Mouse (Mus musculus): Measurements from ENCODE around the gene Foxn3. TPM values are rescaled to one million over a fixed set of nuclear protein-coding genes. Genes with fewer than 3 reads are reported as not detected.

The Foxn3 gene
- total and polyA plus RNA-seq, 2 experiments: 21.1 to 27.3 TPM

GRCm38 (mm10) chr12:99286662-99287061 is 276.7 kb downstream of the Foxn3 start:
- Histone ChIP-seq H3K79me2 (ENCODE audit: control insufficient read depth, insufficient read depth, low read length) (peaks cover 56% of the 10 kb centered on the region), H3K36me3 (ENCODE audit: control insufficient read depth, insufficient read depth, low read length) (no peaks in the 10 kb centered on the region; the same call in 1 of the 2 replicates), H3K4me3 (ENCODE audit: insufficient read depth, low read depth, low read length) (no peak overlapping the region), H3K27me3 (ENCODE audit: control insufficient read depth, insufficient read depth, low read length) (no peaks in the 10 kb centered on the region), H3K27ac (replicated peaks; ENCODE audit: insufficient read depth, low read depth, low read length) (no peak overlapping the region), H3K4me1 (ENCODE audit: control insufficient read depth, insufficient read depth, low read length) (peaks cover 8% of the 10 kb centered on the region), H3K9ac (ENCODE audit: low read depth, low read length) (no peak overlapping the region)
- DNase-seq (ENCODE audit: extremely low read depth, low read depth, low spot score): no peak
- WGBS: 88% methylated on average over 6 of the region's 6 CpGs
- TF ChIP-seq CTCF (IDR thresholded peaks at IDR 0.05; ENCODE audit: low read depth, low read length) (no peak), POLR2A (IDR thresholded peaks at IDR 0.05; ENCODE audit: extremely low read depth, insufficient read depth, low read length) (no peak)

- Histone ChIP-seq H3K27ac (replicated peaks; ENCODE audit: insufficient read depth, low read depth, low read length) (no peak overlapping the region), H3K36me3 (ENCODE audit: control insufficient read depth, insufficient read depth, low read length) (no peaks in the 10 kb centered on the region; the same call in 1 of the 2 replicates), H3K79me2 (ENCODE audit: control insufficient read depth, insufficient read depth, low read length) (peaks cover 52% of the 10 kb centered on the region), H3K27me3 (ENCODE audit: control insufficient read depth, insufficient read depth, low read length) (no peaks in the 10 kb centered on the region), H3K9ac (ENCODE audit: low read depth, low read length) (no peak overlapping the region), H3K4me3 (ENCODE audit: insufficient read depth, low read depth, low read length) (no peak overlapping the region), H3K4me1 (ENCODE audit: control insufficient read depth, insufficient read depth, low read length) (peaks cover 10% of the 10 kb centered on the region)
- WGBS: 84% methylated on average over 8 of the region's 8 CpGs
- no peak for DNase-seq (ENCODE audit: extremely low read depth, low read depth, low spot score)
- TF ChIP-seq CTCF (IDR thresholded peaks at IDR 0.05; ENCODE audit: low read depth, low read length) (no peak), POLR2A (IDR thresholded peaks at IDR 0.05; ENCODE audit: extremely low read depth, insufficient read depth, low read length) (no peak)
These were observed 277.7 kb downstream of the Foxn3 start for GRCm38 (mm10) chr12:99285656-99286055.

- WGBS: 64% methylated on average over 9 of the region's 9 CpGs
- H3K9ac ChIP-seq (ENCODE audit: low read depth, low read length): no peak overlapping the region
These were observed 278.2 kb downstream of the Foxn3 start for GRCm38 (mm10) chr12:99285199-99285598.

GRCm38 (mm10) chr12:99284419-99285069 is 278.8 kb downstream of the Foxn3 start:
- H3K4me3 ChIP-seq (ENCODE audit: insufficient read depth, low read depth, low read length): no peak overlapping the region
- H3K27me3 ChIP-seq (ENCODE audit: control insufficient read depth, insufficient read depth, low read length): no peaks in the 10 kb centered on the region
- peaks cover 53% of the 10 kb centered on the region; the same call in 1 of the 2 replicates for H3K79me2 ChIP-seq (ENCODE audit: control insufficient read depth, insufficient read depth, low read length)
- no peak overlapping the region for H3K27ac ChIP-seq (replicated peaks; ENCODE audit: insufficient read depth, low read depth, low read length)
- no peak for TF ChIP-seq CTCF (IDR thresholded peaks at IDR 0.05; ENCODE audit: low read depth, low read length)
- TF ChIP-seq POLR2A (IDR thresholded peaks at IDR 0.05; ENCODE audit: extremely low read depth, insufficient read depth, low read length): no peak
- H3K4me1 ChIP-seq (ENCODE audit: control insufficient read depth, insufficient read depth, low read length): peaks cover 15% of the 10 kb centered on the region
- H3K9ac ChIP-seq (ENCODE audit: low read depth, low read length): no peak overlapping the region
- 73% methylated on average over 8 of the region's 8 CpGs for WGBS
- no peaks in the 10 kb centered on the region for H3K36me3 ChIP-seq (ENCODE audit: control insufficient read depth, insufficient read depth, low read length)
- DNase-seq (ENCODE audit: extremely low read depth, low read depth, low spot score): no peak

More at GRCm38 (mm10) chr12:99285199-99285598, 278.2 kb downstream of the Foxn3 start:
- DNase-seq (ENCODE audit: extremely low read depth, low read depth, low spot score): no peak
- no peak overlapping the region for H3K27ac ChIP-seq (replicated peaks; ENCODE audit: insufficient read depth, low read depth, low read length)
- H3K4me1 ChIP-seq (ENCODE audit: control insufficient read depth, insufficient read depth, low read length): peaks cover 11% of the 10 kb centered on the region
- no peaks in the 10 kb centered on the region for H3K27me3 ChIP-seq (ENCODE audit: control insufficient read depth, insufficient read depth, low read length)
- H3K36me3 ChIP-seq (ENCODE audit: control insufficient read depth, insufficient read depth, low read length): no peaks in the 10 kb centered on the region; the same call in 1 of the 2 replicates
- no peak overlapping the region for H3K4me3 ChIP-seq (ENCODE audit: insufficient read depth, low read depth, low read length)
- TF ChIP-seq POLR2A (IDR thresholded peaks at IDR 0.05; ENCODE audit: extremely low read depth, insufficient read depth, low read length): no peak
- no peak for TF ChIP-seq CTCF (IDR thresholded peaks at IDR 0.05; ENCODE audit: low read depth, low read length)
- H3K79me2 ChIP-seq (ENCODE audit: control insufficient read depth, insufficient read depth, low read length): peaks cover 50% of the 10 kb centered on the region

GRCm38 (mm10) chr12:99280826-99281225 is 282.6 kb downstream of the Foxn3 start:
- DNase-seq (ENCODE audit: extremely low read depth, low read depth, low spot score): no peak
- no peak overlapping the region for H3K9ac ChIP-seq (ENCODE audit: low read depth, low read length)
- TF ChIP-seq POLR2A (IDR thresholded peaks at IDR 0.05; ENCODE audit: extremely low read depth, insufficient read depth, low read length) (no peak), CTCF (IDR thresholded peaks at IDR 0.05; ENCODE audit: low read depth, low read length) (no peak)
- no peaks in the 10 kb centered on the region for H3K36me3 ChIP-seq (ENCODE audit: control insufficient read depth, insufficient read depth, low read length)
- H3K4me1 ChIP-seq (ENCODE audit: control insufficient read depth, insufficient read depth, low read length): peaks cover 14% of the 10 kb centered on the region
- WGBS: 86% methylated on average over 13 of the region's 13 CpGs
- H3K4me3 ChIP-seq (ENCODE audit: insufficient read depth, low read depth, low read length): no peak overlapping the region
- H3K27ac ChIP-seq (replicated peaks; ENCODE audit: insufficient read depth, low read depth, low read length): no peak overlapping the region
- H3K79me2 ChIP-seq (ENCODE audit: control insufficient read depth, insufficient read depth, low read length): peaks cover 50% of the 10 kb centered on the region; the same call in 1 of the 2 replicates
- H3K27me3 ChIP-seq (ENCODE audit: control insufficient read depth, insufficient read depth, low read length): no peaks in the 10 kb centered on the region

- no peaks in the 10 kb centered on the region for H3K36me3 ChIP-seq (ENCODE audit: control insufficient read depth, insufficient read depth, low read length)
- peaks cover 14% of the 10 kb centered on the region for H3K4me1 ChIP-seq (ENCODE audit: control insufficient read depth, insufficient read depth, low read length)
- H3K79me2 ChIP-seq (ENCODE audit: control insufficient read depth, insufficient read depth, low read length): peaks cover 45% of the 10 kb centered on the region; the same call in 1 of the 2 replicates
- no peak overlapping the region for H3K27ac ChIP-seq (replicated peaks; ENCODE audit: insufficient read depth, low read depth, low read length)
- H3K9ac ChIP-seq (ENCODE audit: low read depth, low read length): no peak overlapping the region
- DNase-seq (ENCODE audit: extremely low read depth, low read depth, low spot score): no peak
- TF ChIP-seq CTCF (IDR thresholded peaks at IDR 0.05; ENCODE audit: low read depth, low read length) (no peak), POLR2A (IDR thresholded peaks at IDR 0.05; ENCODE audit: extremely low read depth, insufficient read depth, low read length) (no peak)
- no peak overlapping the region for H3K4me3 ChIP-seq (ENCODE audit: insufficient read depth, low read depth, low read length)
- H3K27me3 ChIP-seq (ENCODE audit: control insufficient read depth, insufficient read depth, low read length): no peaks in the 10 kb centered on the region
- WGBS: 26% methylated on average over 4 of the region's 4 CpGs
These were observed 283.1 kb downstream of the Foxn3 start for GRCm38 (mm10) chr12:99280291-99280690.

All from liver, adult 2 months (tissue).